Mouse (Mus musculus) limb, embryonic 14.5 days (tissue): ENCODE data around the gene Hist1h2bg. TPM values are rescaled to one million over a fixed set of nuclear protein-coding genes. Genes with fewer than 3 reads are reported as not detected.

Experiments used
- ATAC-seq: fragments of 200-750 bp; cut with Nextera tagmentation; 2 replicates; pipeline ENCODE4 v1.8.0; 2017; ENCODE audit warnings: low read depth, moderate number of reproducible peaks, moderate TSS enrichment; ENCODE audit not compliant: low FRiP score
- DNase-seq: peaks from one replicate; pipeline ENCODE4 v3.0.0-alpha.2; 2015; ENCODE audit warnings: low spot score
- H3K27ac ChIP-seq: fragments of 300-500 bp; sonication (generic); replicated peaks from 2 replicates; pipeline ENCODE4 v1.5.1; 2014; ENCODE audit warnings: low read depth, mild to moderate bottlenecking, low read length, moderate library complexity, mixed read lengths
- H3K27me3 ChIP-seq: fragments of 300-500 bp; sonication (generic); 2 replicates; pipeline ENCODE4 v1.6.1; 2014; ENCODE audit warnings: low read length, mixed read lengths; ENCODE audit not compliant: control insufficient read depth, insufficient read depth
- H3K36me3 ChIP-seq: fragments of 300-500 bp; sonication (generic); 2 replicates; pipeline ENCODE4 v1.6.1; 2014; ENCODE audit warnings: mild to moderate bottlenecking, low read length, moderate library complexity, mixed read lengths; ENCODE audit not compliant: control insufficient read depth, insufficient read depth
- H3K4me1 ChIP-seq: fragments of 300-500 bp; sonication (generic); 2 replicates; pipeline ENCODE4 v1.6.1; 2014; ENCODE audit warnings: antibody characterized with exemption, low read length, mixed read lengths; ENCODE audit not compliant: control insufficient read depth, insufficient read depth
- H3K4me2 ChIP-seq: fragments of 300-500 bp; sonication (generic); replicated peaks from 2 replicates; pipeline ENCODE4 v1.6.1; 2014; ENCODE audit warnings: low read depth, mild to moderate bottlenecking, low read length, moderate library complexity; ENCODE audit not compliant: severe bottlenecking
- H3K4me3 ChIP-seq: fragments of 300-500 bp; sonication (generic); replicated peaks from 2 replicates; pipeline ENCODE4 v1.5.1; 2014; ENCODE audit warnings: low read length
- H3K9ac ChIP-seq: fragments of 300-500 bp; sonication (generic); 2 replicates; pipeline ENCODE4 v1.6.1; 2014; ENCODE audit warnings: mild to moderate bottlenecking, low read depth, low read length, moderate library complexity; ENCODE audit not compliant: severe bottlenecking
- H3K9me3 ChIP-seq: fragments of 300-500 bp; sonication (generic); 2 replicates; pipeline ENCODE4 v1.6.1; 2016; ENCODE audit warnings: low read length; ENCODE audit not compliant: control insufficient read depth
- POLR2A ChIP-seq: fragments of 200-500 bp; IDR thresholded peaks from 2 replicates; pipeline ENCODE4 v1.8.0; 2012; ENCODE audit warnings: inconsistent platforms, mild to moderate bottlenecking, moderate library complexity, borderline replicate concordance; ENCODE audit not compliant: insufficient read depth, insufficient read length; ENCODE audit errors: extremely low read depth
- WGBS: fragments of 180-500 bp; shearing (Covaris S2); extraction: QIAGEN DNeasy Blood & Tissue Kit; methylation state at CpG from one replicate; pipeline ENCODE4 v1.1.7; 2014; 5-methylcytosine and 5-hydroxymethylcytosine counted together
- polyA plus RNA-seq, 2 experiments: library from polyadenylated mRNA; depleted of rRNA in 1 of 2; stranded (reverse) in 1 of 2; unstranded in 1 of 2; fragments of >200 nt; fragmentation: Nextera tagmentation in 1 of 2; extraction: Ambion mirVana in 1 of 2; gene quantifications; 2 replicates each; pipeline versions ENCODE4 v1.2.1 to v1.2.3; 2012 to 2014

The Hist1h2bg gene
- polyA plus RNA-seq, 2 experiments, result 6.9 to 38.9 TPM

DNA sequence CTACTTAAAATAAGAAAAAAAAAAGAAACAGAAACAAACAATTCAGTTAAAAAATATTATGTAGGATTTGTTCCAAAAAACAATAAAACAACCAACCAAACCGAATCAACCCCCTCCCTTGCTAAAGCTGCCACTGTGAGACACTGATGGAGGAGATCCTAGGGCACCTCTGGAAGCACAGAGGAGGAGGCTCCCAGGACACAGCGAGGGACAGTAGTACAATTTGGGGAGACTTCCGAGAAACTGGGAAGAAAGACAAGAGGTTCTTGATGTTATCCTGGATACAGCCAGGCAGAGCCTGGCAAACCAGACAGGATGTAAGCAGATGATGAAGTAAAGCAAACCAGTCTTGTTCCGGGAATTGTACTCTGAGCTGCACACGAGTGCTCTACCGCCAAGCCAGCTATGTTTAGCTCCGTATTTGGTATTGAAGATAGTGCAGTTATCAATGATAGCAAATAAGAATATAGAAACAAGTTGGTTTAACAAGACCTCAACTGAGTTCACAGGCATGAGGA lies 32.0 kb downstream of the Hist1h2bg start:
- no peak overlapping the region for H3K9ac ChIP-seq
- H3K4me2 ChIP-seq, result no peak overlapping the region
- no peaks in the 10 kb centered on the region for H3K36me3 ChIP-seq
- H3K27ac ChIP-seq, result no peak overlapping the region
- WGBS, result 75% methylated on average over 7 of the region's 7 CpGs
- DNase-seq, result no peak
- no peaks in the 10 kb centered on the region for H3K9me3 ChIP-seq
- no peak for TF ChIP-seq POLR2A
- no peak overlapping the region for H3K4me3 ChIP-seq
- H3K27me3 ChIP-seq, result no peaks in the 10 kb centered on the region
- H3K4me1 ChIP-seq, result no peaks in the 10 kb centered on the region
- no peak for ATAC-seq

DNA sequence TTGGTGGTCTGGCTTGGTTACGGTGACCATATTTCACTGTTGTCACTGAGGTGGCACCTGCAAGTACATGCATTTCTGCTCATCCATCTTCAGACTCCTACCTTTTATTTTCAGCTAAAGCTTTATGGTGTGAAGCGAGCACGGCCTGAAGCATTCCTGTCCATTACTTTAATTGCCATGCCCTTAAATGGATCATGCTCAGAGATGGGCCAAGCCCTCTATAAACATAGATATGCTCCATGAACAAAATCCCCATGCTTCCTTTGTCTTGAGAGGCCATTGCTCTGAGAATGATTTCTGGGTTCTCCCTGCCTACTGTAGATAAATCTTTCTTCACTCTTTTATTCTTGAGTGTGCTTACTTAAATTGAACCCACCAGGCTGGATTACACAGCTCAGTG lies 33.3 kb downstream of the Hist1h2bg start:
- Histone ChIP-seq H3K4me1 (no peaks in the 10 kb centered on the region), H3K36me3 (no peaks in the 10 kb centered on the region), H3K9ac (no peak overlapping the region), H3K9me3 (no peaks in the 10 kb centered on the region), H3K27ac (no peak overlapping the region), H3K4me2 (no peak overlapping the region), H3K4me3 (no peak overlapping the region), H3K27me3 (no peaks in the 10 kb centered on the region)
- no peak for ATAC-seq
- 89% methylated on average over 3 of the region's 3 CpGs for WGBS
- no peak for DNase-seq
- no peak for TF ChIP-seq POLR2A

DNA sequence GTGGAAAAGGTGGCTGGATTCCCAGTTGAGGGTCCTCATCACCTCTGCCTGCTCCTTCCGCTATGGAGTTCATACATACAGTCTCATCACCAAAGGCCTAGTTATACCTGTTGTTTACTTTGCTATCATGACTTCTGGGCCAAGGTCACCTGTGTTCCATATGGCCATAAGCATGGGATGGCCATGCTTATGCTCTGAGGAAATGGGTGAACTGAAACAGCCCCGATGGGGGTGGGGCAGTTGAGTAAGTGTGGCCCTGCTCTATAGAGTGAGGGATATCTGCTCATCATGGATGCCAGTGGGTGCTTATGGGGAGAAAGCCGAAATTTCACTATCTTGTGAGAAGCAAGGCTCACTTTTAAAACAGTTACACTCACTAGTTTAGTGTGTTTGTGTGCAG lies 33.9 kb downstream of the Hist1h2bg start:
- Histone ChIP-seq H3K4me3 (no peak overlapping the region), H3K27me3 (no peaks in the 10 kb centered on the region), H3K4me1 (no peaks in the 10 kb centered on the region), H3K36me3 (no peaks in the 10 kb centered on the region), H3K9me3 (no peaks in the 10 kb centered on the region), H3K4me2 (no peak overlapping the region), H3K9ac (no peak overlapping the region), H3K27ac (no peak overlapping the region)
- DNase-seq (no peak), ATAC-seq (no peak)
- no peak for TF ChIP-seq POLR2A
- 93% methylated on average over 3 of the region's 3 CpGs for WGBS

DNA sequence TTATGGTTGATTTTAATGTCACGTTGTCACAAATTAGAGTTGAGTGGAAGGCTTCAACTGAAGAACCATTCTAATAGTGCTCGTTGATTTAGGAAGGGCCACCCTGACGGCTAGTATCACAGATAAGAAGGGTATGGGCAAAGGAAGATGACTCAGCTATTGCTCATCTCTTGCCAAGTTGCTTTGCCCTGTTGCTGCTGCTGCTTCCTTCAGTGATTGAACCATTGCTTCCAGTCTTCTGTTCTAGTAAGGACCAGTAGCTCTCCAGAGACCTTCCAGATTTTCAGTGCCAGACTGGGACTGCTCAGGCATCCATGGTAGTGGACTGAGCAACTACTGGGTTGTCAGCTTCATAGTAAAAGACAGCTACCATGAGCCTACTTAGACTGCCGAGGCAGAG lies 38.0 kb downstream of the Hist1h2bg start:
- H3K9ac ChIP-seq, result no peak overlapping the region
- no peaks in the 10 kb centered on the region for H3K9me3 ChIP-seq
- H3K4me2 ChIP-seq, result no peak overlapping the region
- H3K36me3 ChIP-seq, result no peaks in the 10 kb centered on the region
- no peak for TF ChIP-seq POLR2A
- no peaks in the 10 kb centered on the region for H3K4me1 ChIP-seq
- no peaks in the 10 kb centered on the region for H3K27me3 ChIP-seq
- no peak overlapping the region for H3K27ac ChIP-seq
- WGBS, result 89% methylated on average over 4 of the region's 4 CpGs
- ATAC-seq (no peak), DNase-seq (no peak)
- no peak overlapping the region for H3K4me3 ChIP-seq

DNA sequence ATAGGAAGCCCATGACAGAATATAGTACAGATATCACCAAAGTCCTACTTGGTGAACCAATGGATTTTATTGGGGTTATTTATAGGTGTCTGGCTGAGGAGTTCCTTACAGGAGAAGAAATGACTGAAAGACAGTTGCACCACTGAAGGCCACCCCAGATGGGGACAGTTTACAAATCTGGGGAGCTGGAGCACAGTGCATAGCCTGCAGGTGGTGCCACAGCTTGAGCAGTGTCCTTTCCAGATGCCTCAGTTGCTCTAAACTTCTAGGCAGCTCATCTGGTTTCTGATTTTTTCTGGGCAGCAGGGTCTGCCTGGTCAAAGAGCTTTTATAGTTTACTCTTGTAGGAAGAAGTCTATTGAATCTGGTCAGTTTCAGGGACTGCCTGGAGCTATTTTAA lies 38.6 kb downstream of the Hist1h2bg start:
- TF ChIP-seq POLR2A, result no peak

DNA sequence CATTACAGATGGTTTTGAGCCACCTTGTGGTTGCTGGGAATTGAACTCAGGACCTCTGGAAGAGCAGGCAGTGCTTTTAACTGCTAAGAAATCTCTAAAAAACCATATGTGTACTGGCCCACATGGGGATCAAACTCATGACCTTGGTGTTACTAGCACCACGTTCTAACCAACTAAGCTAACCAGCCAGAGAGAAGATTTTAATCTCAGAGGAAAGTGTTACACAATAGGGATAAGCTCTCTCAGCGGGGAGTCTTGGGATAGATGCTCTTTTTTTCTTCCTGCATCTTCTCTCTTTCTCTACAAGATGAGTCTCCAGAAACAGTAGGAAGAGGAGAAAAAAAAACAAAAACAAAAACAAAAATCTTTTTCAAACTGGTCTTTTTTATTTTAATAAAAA lies 39.2 kb downstream of the Hist1h2bg start:
- no peak for TF ChIP-seq POLR2A
- H3K27ac ChIP-seq, result no peak overlapping the region
- 71% methylated on average over 2 of the region's 2 CpGs for WGBS
- H3K4me2 ChIP-seq, result no peak overlapping the region
- H3K36me3 ChIP-seq, result no peaks in the 10 kb centered on the region
- no peak for ATAC-seq
- DNase-seq, result no peak
- H3K4me1 ChIP-seq, result no peaks in the 10 kb centered on the region
- H3K9me3 ChIP-seq, result no peaks in the 10 kb centered on the region
- no peak overlapping the region for H3K4me3 ChIP-seq
- no peak overlapping the region for H3K9ac ChIP-seq
- H3K27me3 ChIP-seq, result no peaks in the 10 kb centered on the region

More for the DNA sequence above, 38.6 kb downstream of the Hist1h2bg start:
- Histone ChIP-seq H3K36me3 (no peaks in the 10 kb centered on the region), H3K4me3 (no peak overlapping the region), H3K9me3 (no peaks in the 10 kb centered on the region), H3K9ac (no peak overlapping the region), H3K4me2 (no peak overlapping the region), H3K27me3 (no peaks in the 10 kb centered on the region), H3K4me1 (no peaks in the 10 kb centered on the region), H3K27ac (no peak overlapping the region)
- DNase-seq, result no peak
- ATAC-seq, result no peak
